Mouse (Mus musculus) heart, embryonic 10.5 days (tissue): ENCODE results near the gene Tsfm. TPM values are rescaled to one million over a fixed set of nuclear protein-coding genes. Genes with fewer than 3 reads are reported as not detected.

ENCODE experiments used
- DNase-seq: peaks from one replicate; pipeline ENCODE4 v3.0.0-alpha.2; 2017; ENCODE audit warnings: low spot score
- H3K27ac ChIP-seq: fragments of 300-500 bp; sonication (generic); 2 replicates; pipeline ENCODE4 v1.5.1; 2016; ENCODE audit warnings: mild to moderate bottlenecking
- H3K27me3 ChIP-seq: fragments of 300-500 bp; sonication (generic); 2 replicates; pipeline ENCODE4 v1.6.1; 2016; ENCODE audit warnings: mild to moderate bottlenecking; ENCODE audit not compliant: poor library complexity, insufficient read depth, severe bottlenecking
- H3K36me3 ChIP-seq: fragments of 300-500 bp; sonication (generic); 2 replicates; pipeline ENCODE4 v1.6.1; 2016; ENCODE audit warnings: mild to moderate bottlenecking, moderate library complexity
- H3K4me1 ChIP-seq: fragments of 300-500 bp; sonication (generic); 2 replicates; pipeline ENCODE4 v1.6.1; 2016; ENCODE audit warnings: mild to moderate bottlenecking
- H3K4me3 ChIP-seq: fragments of 300-500 bp; sonication (generic); 2 replicates; pipeline ENCODE4 v1.5.1; 2016; ENCODE audit warnings: mild to moderate bottlenecking, moderate library complexity
- H3K9me3 ChIP-seq: fragments of 300-500 bp; sonication (generic); 2 replicates; pipeline ENCODE4 v1.6.1; 2016; ENCODE audit warnings: mild to moderate bottlenecking, moderate library complexity
- WGBS: fragments of 180-500 bp; shearing (Covaris S2); methylation state at CpG from one replicate; pipeline ENCODE4 v1.1.7; 2016; 5-methylcytosine and 5-hydroxymethylcytosine counted together
- polyA plus RNA-seq: library from polyadenylated mRNA; unstranded; fragments of >200 nt; fragmentation: Nextera tagmentation; extraction: Ambion mirVana; gene quantifications from 2 replicates; pipeline ENCODE4 v1.2.1, GENCODE M21; 2016

Tsfm gene
- polyA plus RNA-seq, 1 experiment from 2014 or later = 114 TPM

DNA sequence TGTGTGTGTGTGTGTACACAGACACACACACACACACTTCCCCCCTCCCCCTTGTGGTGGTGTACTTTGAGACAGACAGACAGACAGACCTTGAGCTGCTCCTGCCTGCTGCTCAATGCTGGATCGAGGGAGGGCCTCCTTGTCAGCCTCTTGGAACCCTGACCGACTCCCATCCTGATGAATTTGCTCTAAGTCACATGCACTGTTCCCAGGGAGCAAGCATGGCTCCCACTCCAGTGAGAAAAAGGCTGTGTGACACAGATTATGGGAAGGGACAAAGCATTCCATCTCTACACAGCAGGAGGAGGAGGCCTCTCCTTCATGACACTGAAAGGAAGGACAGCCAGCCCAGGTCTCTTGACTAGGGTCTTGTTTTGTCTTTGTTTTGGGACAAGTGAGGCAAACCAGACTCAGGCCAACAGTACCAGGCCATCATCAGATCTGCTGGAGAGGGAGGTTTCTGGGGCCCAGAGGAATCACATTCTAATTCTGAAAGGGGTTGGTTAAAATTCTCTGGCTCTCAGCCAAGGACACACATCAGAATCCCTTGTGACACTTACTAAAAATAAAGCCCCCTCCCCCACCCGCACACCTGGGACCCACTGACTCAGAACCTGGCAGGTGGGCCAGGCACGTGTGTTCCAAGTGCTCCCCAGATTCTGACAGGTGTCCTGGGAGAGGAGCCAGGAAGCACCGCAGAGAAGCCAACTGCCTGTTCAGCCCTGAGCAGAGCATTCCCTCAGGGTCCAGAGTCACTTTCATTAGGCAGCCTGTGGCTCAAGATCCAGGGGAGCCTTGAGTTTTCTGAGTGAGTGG is 46.2 kb downstream of the Tsfm start:
- 38% methylated on average over 5 of the region's 5 CpGs for WGBS
- Histone ChIP-seq H3K4me3 (peak overlapping the region; percentile 99; the same call in 1 of the 2 replicates), H3K27ac (peak overlapping the region; percentile 78), H3K36me3 (peaks cover 3% of the 10 kb centered on the region; the same call in 1 of the 2 replicates), H3K27me3 (no peaks in the 10 kb centered on the region), H3K9me3 (no peaks in the 10 kb centered on the region), H3K4me1 (peaks cover 91% of the 10 kb centered on the region)
- DNase-seq = no peak

DNA sequence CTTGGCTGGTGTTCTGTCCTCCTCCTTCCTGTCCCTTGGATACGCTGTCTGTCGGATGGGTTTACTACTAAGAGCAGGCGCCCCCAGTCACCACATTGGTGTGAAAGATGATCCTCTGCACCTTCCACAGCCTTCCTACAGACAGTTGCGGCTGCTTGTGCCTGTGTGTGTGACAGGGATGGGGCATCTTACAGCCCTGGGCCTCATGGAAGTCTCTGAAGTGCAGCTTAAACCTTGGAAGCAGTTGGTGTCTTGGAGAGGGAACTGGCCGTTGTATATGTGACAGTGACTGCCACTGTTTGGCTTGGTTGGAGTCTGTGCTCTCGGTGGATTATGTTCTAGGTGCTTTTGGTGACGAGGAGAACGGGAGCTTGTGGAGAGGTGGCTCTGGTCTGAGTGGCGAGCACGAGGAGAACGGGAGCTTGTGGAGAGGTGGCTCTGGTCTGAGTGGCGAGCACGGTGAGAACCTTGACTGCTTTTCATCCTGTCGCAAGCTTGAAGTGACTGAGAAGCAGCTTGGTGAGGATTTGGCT is 47.4 kb downstream of the Tsfm start:
- H3K4me1 ChIP-seq = peaks cover 80% of the 10 kb centered on the region
- peak overlapping the region; percentile 78 for H3K27ac ChIP-seq
- DNase-seq = no peak
- H3K27me3 ChIP-seq = no peaks in the 10 kb centered on the region
- H3K36me3 ChIP-seq = peaks cover 3% of the 10 kb centered on the region; the same call in 1 of the 2 replicates
- H3K9me3 ChIP-seq = no peaks in the 10 kb centered on the region
- peak overlapping the region; percentile 99 for H3K4me3 ChIP-seq
- WGBS = 37% methylated on average over 14 of the region's 14 CpGs

DNA sequence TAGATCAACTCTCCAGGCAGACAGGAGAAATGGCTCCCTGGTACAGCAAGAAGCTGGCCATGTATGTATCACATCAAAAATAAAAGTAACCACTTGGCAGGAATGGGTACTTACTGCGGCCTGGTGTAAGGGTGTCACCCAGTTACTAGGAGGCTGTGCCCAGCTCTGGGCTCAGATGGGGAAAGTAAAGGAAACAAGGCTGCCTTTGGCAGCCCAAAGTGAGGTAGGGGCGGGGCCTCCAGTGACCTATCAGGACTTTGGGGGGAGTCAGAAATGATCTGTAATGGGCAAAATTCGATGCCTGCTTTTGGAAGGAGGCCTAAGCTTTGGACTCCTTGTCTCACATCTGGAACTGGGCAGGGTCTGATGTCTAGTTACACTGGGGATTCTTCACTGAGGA is 48.9 kb downstream of the Tsfm start:
- peak overlapping the region; percentile 99 for H3K4me3 ChIP-seq

DNA sequence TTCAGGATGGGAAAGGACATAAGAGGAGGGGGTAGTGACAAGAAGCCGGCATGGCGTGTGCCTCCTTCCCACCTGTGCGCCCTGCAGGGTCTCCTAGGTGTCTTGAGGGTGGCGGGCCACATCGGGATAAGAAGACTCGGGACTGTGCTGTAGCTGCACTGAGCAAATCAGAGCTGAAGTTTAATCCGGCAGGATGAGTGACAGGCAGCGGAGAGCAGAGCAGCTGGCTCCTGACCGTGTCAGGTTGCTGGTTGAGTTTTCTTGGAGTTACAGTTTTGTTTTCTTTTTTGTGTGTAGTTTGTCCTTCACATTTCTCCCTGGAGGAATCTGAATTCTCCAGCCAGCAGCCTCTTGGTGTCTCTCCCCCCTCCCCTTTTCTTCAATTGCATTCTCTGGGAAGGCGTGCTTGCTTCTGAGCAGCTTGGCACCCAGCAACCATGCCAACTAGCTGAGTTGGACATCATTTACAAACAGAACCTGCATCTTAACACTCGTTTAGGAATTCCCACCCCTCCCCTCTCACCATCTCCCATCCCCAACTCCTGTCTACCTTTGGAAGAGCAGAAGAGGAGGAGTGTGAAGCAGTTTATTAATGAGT is 49.6 kb downstream of the Tsfm start:
- WGBS = 10% methylated on average over 11 of the region's 11 CpGs
- Histone ChIP-seq H3K36me3 (peaks cover 3% of the 10 kb centered on the region; the same call in 1 of the 2 replicates), H3K4me1 (peaks cover 65% of the 10 kb centered on the region), H3K27me3 (no peaks in the 10 kb centered on the region), H3K9me3 (no peaks in the 10 kb centered on the region), H3K27ac (peak overlapping the region; percentile 99), H3K4me3 (peak overlapping the region; percentile 99)
- DNase-seq = no peak

More for the DNA sequence above, 48.9 kb downstream of the Tsfm start:
- Histone ChIP-seq H3K36me3 (peaks cover 3% of the 10 kb centered on the region; the same call in 1 of the 2 replicates), H3K27ac (peak overlapping the region; percentile 78; the same call in 1 of the 2 replicates), H3K27me3 (no peaks in the 10 kb centered on the region), H3K4me1 (peaks cover 72% of the 10 kb centered on the region), H3K9me3 (no peaks in the 10 kb centered on the region)
- no peak for DNase-seq
- WGBS = 49% methylated on average over 3 of the region's 3 CpGs

DNA sequence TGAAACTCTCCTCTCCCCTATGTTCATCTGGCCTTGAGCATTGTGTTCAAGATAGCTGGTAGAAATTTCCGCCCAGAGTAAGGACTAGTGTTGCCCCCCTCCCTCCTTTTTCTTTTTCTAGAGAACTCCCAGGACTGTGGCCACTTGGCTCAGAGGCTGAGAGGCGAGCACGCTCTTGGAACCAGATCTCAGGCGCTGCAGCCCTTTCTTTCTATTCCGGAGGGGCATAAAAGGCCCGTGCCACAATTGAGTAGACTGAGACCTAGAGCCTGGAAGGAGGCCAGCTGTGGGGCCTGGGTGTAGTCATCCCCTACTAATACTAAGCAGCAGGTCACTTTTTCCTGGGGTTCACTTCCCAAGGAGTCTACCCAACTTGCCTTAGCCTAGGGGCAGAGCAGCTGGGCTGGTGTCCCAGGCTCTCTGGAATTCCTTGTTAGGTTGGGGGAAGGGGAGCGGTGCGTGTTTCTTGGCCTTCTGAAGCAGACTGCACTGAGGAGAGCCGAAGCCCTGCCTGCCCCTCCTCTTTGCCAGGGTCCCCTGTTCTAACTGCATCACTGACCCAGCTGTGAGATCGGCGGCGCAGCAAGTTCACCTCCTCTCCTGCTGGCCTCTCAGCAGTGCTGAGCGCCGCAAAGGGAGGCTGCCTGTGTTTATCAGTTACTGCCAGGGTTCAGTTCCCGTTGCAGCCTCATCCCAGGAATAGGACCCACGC is 50.3 kb downstream of the Tsfm start:
- Histone ChIP-seq H3K4me3 (peak overlapping the region; percentile 99), H3K36me3 (peaks cover 3% of the 10 kb centered on the region; the same call in 1 of the 2 replicates), H3K9me3 (no peaks in the 10 kb centered on the region), H3K27ac (peak overlapping the region; percentile 99), H3K4me1 (peaks cover 59% of the 10 kb centered on the region), H3K27me3 (no peaks in the 10 kb centered on the region)
- DNase-seq = no peak
- under 1% methylated on average over 16 of the region's 16 CpGs for WGBS

DNA sequence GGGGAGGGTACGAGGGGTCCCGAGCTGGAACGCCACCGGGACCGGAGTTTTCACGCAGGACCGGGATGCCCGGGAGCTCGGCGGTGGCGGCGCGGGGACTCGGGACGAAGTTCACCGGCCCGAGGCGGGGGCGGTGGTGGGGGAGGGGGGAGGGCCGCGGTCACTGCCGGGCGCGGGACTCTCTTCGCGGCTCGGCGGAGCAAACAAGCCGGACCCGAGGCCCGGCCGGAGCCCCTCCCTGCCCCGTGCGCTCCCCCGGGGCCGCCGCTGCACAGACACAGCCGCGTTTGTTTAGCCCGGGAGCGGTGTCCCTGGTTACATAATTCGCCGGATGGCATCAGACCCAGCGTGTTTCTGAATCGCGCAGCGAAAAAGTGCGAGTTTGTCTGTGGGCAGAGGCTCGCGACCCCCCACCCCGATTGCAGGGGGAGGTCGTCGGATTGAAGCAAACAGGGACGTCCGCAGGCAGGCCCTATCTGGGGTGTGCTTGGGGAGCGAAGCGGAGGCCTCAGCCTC is 50.9 kb downstream of the Tsfm start:
- no peaks in the 10 kb centered on the region for H3K27me3 ChIP-seq
- WGBS = under 1% methylated on average over 56 of the region's 57 CpGs
- peak overlapping the region; percentile 99 for H3K4me3 ChIP-seq
- peaks cover 52% of the 10 kb centered on the region for H3K4me1 ChIP-seq
- no peaks in the 10 kb centered on the region for H3K36me3 ChIP-seq
- H3K9me3 ChIP-seq = no peaks in the 10 kb centered on the region
- DNase-seq = no peak
- H3K27ac ChIP-seq = peak overlapping the region; percentile 99

DNA sequence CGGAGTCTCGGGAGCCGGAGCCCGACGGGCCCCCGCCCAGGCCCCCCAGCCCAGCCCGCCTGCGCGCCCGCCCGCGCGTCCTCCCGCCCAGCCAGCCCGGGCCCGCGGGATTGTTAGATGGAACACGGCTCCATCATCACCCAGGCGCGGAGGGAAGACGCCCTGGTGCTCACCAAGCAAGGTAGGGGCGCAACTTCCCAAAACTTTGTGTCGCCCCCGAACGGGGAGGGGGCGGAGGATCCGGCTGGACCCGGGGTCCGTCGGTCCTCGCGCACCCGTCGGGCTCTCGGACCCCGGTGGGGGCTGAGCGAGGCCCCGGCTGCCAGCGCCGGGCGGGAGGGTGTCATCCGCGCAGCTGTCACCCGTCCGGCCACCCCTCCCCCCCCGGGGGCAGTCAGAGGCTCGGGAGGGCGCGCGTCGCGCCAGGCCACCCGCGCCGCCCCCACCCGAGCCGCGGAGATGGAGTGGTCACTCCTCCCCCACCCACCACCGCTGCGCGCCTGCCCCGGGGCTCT is 51.5 kb downstream of the Tsfm start:
- Histone ChIP-seq H3K27ac (peak overlapping the region; percentile 99), H3K4me3 (peak overlapping the region; percentile 99), H3K27me3 (no peaks in the 10 kb centered on the region), H3K36me3 (no peaks in the 10 kb centered on the region), H3K9me3 (no peaks in the 10 kb centered on the region), H3K4me1 (peaks cover 47% of the 10 kb centered on the region)
- WGBS = under 1% methylated on average over 59 of the region's 62 CpGs
- DNase-seq = no peak

DNA sequence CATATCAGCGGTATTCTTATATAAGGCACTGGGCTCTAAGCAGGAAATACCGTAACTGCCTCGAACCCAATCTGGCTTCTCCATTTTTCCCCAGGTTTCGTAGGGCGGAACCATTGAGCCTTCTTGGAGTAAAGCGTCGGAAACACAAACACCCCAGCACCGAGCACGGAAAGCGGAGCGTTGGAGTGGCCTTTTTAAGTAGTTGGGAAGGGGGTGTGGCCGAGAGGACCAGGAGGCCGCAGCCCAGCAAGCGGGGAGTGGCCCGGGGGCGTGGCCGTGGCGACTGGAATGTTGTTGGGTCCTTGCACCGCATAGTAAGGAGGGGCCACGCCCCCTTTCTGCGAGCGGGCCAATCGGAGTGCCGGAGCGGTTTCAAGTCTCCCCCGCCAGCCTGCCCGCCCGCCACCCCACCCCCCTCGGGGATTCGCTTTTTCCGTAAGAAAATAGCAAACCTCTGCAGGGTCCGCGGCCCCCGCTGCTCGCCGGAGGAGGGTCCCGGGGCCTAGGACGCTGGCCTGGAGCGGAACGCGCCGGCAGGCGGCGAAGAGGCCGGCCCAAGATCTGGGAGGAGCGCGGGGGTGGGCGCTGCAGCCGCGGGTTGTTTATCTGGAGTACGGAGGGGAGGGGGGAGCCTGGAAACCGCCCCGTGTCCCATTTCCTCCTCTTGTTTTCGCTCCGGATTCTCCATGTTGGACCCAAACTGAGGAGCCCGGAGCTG is 52.2 kb downstream of the Tsfm start, which contains the start of gene Ctdsp2:
Gene Ctdsp2, plus strand, starts transcription at position 441 of the 718 bp plus-strand sequence.
- Histone ChIP-seq H3K4me3 (peak within 1 kb of the TSS; percentile 99), H3K27ac (peak within 1 kb of the TSS; percentile 99), H3K9me3 (no peaks in the 10 kb centered on the region), H3K4me1 (peaks cover 41% of the 10 kb centered on the region), H3K27me3 (no peaks in the 10 kb centered on the region), H3K36me3 (no peaks in the 10 kb centered on the region)
- under 1% methylated on average over 55 of the region's 56 CpGs for WGBS
- DNase-seq = peak; percentile 100

DNA sequence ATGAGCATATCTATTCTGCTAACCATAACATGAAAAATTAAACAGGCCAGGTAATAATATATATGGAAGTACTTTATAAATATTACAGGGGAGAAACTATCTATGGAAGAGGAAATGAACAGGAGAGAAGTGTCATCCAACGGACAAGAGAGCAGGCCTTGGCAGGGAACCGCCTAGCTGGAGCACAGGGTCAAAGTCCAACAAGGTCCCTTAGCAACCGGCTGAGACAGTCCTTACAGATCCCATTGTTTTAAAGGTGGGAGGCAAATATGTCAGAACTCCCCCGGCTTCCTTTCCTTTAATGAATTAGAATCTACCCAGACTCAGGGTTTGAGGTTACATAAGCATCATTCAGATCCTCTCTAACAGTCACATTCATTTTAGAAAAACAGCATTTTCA is 53.6 kb downstream of the Tsfm start:
- H3K27ac ChIP-seq = no peak overlapping the region
- DNase-seq = no peak
- no peaks in the 10 kb centered on the region for H3K27me3 ChIP-seq
- no peaks in the 10 kb centered on the region for H3K9me3 ChIP-seq
- peaks cover 41% of the 10 kb centered on the region for H3K4me1 ChIP-seq
- 60% methylated on average over 4 of the region's 4 CpGs for WGBS
- H3K4me3 ChIP-seq = no peak overlapping the region
- H3K36me3 ChIP-seq = no peaks in the 10 kb centered on the region

DNA sequence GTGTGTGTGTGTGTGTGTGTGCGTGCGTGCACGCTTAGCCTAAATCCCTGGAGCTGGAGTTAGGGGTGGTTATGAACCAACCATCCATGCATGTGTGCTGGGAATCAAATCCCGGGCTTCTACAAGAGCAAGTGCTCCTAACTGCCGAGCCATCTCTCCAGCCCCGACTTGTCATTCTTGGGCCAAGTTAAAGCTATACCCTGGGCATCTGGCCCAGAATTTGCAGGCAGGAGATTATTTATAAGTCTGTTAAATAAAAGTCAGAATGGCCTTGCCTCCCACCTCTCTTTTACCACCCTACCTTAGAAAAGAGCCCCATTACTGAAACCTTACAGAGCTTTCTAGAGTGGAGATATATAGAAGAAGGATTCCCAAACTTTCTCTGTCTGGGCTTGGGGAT is 54.9 kb downstream of the Tsfm start:
- no peak overlapping the region for H3K4me3 ChIP-seq
- no peaks in the 10 kb centered on the region for H3K36me3 ChIP-seq
- no peak for DNase-seq
- no peaks in the 10 kb centered on the region for H3K9me3 ChIP-seq
- peaks cover 41% of the 10 kb centered on the region for H3K4me1 ChIP-seq
- H3K27ac ChIP-seq = no peak overlapping the region
- H3K27me3 ChIP-seq = no peaks in the 10 kb centered on the region
- 84% methylated on average over 6 of the region's 6 CpGs for WGBS

DNA sequence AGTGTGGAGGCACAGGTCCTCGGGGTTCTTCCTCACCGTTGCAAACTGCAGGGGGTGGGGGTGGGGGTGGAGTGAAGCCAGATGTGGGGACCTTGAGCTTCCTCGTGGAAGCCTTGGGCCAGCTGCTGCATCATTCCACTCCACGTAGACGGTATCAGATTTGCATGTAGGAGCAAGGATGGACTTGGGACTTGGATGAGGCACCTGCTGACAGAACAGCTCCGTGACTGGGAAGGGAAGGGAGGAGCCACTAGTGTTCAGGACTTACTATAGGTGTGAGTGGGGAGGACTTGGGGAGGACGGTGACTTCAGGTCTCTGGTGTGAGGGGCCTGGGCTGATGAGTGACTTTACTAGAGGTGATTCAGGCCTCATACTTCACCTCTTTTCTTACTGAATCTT is 57.7 kb downstream of the Tsfm start:
- peaks cover 36% of the 10 kb centered on the region for H3K4me1 ChIP-seq
- H3K27me3 ChIP-seq = no peaks in the 10 kb centered on the region
- WGBS = 25% methylated on average over 7 of the region's 7 CpGs
- no peaks in the 10 kb centered on the region for H3K9me3 ChIP-seq
- no peak for DNase-seq
- H3K27ac ChIP-seq = peak overlapping the region; percentile 91
- H3K4me3 ChIP-seq = no peak overlapping the region
- H3K36me3 ChIP-seq = no peaks in the 10 kb centered on the region
